Mouse (Mus musculus): ENCODE measurements around the gene Thpo.

The Thpo gene

GRCm38 (mm10) chr16:20725321-20725720 lies 9.0 kb downstream of the Thpo start:
- DNase-seq (ENCODE audit: extremely low spot score, low read depth, low spot score) = no peak

- no peak for DNase-seq (ENCODE audit: extremely low spot score, low read depth, low spot score)
These were observed 10.0 kb downstream of the Thpo start for GRCm38 (mm10) chr16:20724338-20724748.

- no peak for DNase-seq (ENCODE audit: extremely low spot score, low read depth, low spot score)
These were observed 11.1 kb downstream of the Thpo start for GRCm38 (mm10) chr16:20723247-20723646.

GRCm38 (mm10) chr16:20722736-20723135 lies 11.6 kb downstream of the Thpo start:
- DNase-seq (ENCODE audit: extremely low spot score, low read depth, low spot score) = no peak

GRCm38 (mm10) chr16:20721808-20722207 lies 12.5 kb downstream of the Thpo start:
- no peak for DNase-seq (ENCODE audit: extremely low spot score, low read depth, low spot score)

- DNase-seq (ENCODE audit: extremely low spot score, low read depth, low spot score) = no peak
These were observed 16.2 kb downstream of the Thpo start for GRCm38 (mm10) chr16:20717978-20718670.

GRCm38 (mm10) chr16:20717181-20717977 lies 16.9 kb downstream of the Thpo start, which contains the start of the genes Polr2h and Clcn2:
Polr2h (plus strand) TSS chr16:20717665.
Clcn2 (minus strand) TSS chr16:20717746.
- DNase-seq (ENCODE audit: extremely low spot score, low read depth, low spot score) = peak; percentile 81

GRCm38 (mm10) chr16:20716841-20717180 lies 17.5 kb downstream of the Thpo start:
- no peak for DNase-seq (ENCODE audit: extremely low spot score, low read depth, low spot score)

- no peak for DNase-seq (ENCODE audit: extremely low spot score, low read depth, low spot score)
These were observed 18.1 kb downstream of the Thpo start for GRCm38 (mm10) chr16:20715976-20716840.

- no peak for DNase-seq (ENCODE audit: extremely low spot score, low read depth, low spot score)
These were observed 18.7 kb downstream of the Thpo start for GRCm38 (mm10) chr16:20715566-20715965.

- DNase-seq (ENCODE audit: extremely low spot score, low read depth, low spot score) = no peak
These were observed 19.1 kb downstream of the Thpo start for GRCm38 (mm10) chr16:20715161-20715560.

- DNase-seq (ENCODE audit: extremely low spot score, low read depth, low spot score) = no peak
These were observed 19.8 kb downstream of the Thpo start for GRCm38 (mm10) chr16:20714307-20715080.

- DNase-seq (ENCODE audit: extremely low spot score, low read depth, low spot score) = no peak
These were observed 21.4 kb downstream of the Thpo start for GRCm38 (mm10) chr16:20712889-20713288.

GRCm38 (mm10) chr16:20712190-20712589 lies 22.1 kb downstream of the Thpo start:
- DNase-seq (ENCODE audit: extremely low spot score, low read depth, low spot score) = no peak

- no peak for DNase-seq (ENCODE audit: extremely low spot score, low read depth, low spot score)
These were observed 23.5 kb downstream of the Thpo start for GRCm38 (mm10) chr16:20710810-20711209.

- DNase-seq (ENCODE audit: extremely low spot score, low read depth, low spot score) = no peak
These were observed 23.9 kb downstream of the Thpo start for GRCm38 (mm10) chr16:20710370-20710769.

GRCm38 (mm10) chr16:20708939-20709734 lies 25.2 kb downstream of the Thpo start:
- DNase-seq (ENCODE audit: extremely low spot score, low read depth, low spot score) = no peak

GRCm38 (mm10) chr16:20708220-20708938 lies 25.9 kb downstream of the Thpo start:
- no peak for DNase-seq (ENCODE audit: extremely low spot score, low read depth, low spot score)

- DNase-seq (ENCODE audit: extremely low spot score, low read depth, low spot score) = no peak
These were observed 27.8 kb downstream of the Thpo start for GRCm38 (mm10) chr16:20706407-20707055.
